Mouse (Mus musculus) sigmoid colon, adult 10 weeks (tissue): ENCODE results near the gene Isx. TPM values are rescaled to one million over a fixed set of nuclear protein-coding genes. Genes with fewer than 3 reads are reported as not detected.

Experiments
- polyA plus RNA-seq: library from polyadenylated mRNA; stranded (reverse); fragments of 350-450 nt; fragmentation: Illumina TruSeq; extraction: RNeasy Lipid Tissue Mini Kit (QIAGEN cat#74804); gene quantifications from one replicate; pipeline ENCODE4 v1.2.3, GENCODE M21; 2014; ENCODE audit warnings: low read depth, low replicate concordance

Gene Isx
- polyA plus RNA-seq = 12.1 TPM

DNA sequence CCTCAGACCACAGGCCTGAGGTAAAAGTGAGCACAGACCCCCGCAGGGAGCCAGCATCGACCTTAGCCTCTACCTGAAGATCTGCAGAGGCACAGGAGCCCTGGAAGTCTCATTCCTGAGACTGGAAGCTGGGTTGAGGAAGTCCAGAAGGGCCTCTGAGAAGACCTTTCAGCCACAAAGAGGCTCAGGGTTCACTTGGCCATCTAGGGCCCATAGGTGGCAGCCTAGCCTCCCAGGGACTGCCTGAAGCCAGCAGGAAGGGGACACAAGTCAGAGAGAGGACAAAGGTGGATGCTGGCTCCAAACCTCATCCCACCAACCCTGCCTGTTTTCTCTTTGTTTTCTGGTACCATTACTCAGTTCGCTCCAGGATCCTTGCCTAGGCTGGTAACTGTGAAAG, at the start of gene Isx:
Isx (plus strand) TSS at position 234 of the 400 bp plus-strand sequence.

Other genes starting within 250 kb of the Isx start
- gene Hmgxb4, start 120.2 kb downstream of the Isx start, polyA plus RNA-seq = 29.7 TPM
- 0.79 TPM for gene Tom1, start 160.5 kb downstream of the Isx start, polyA plus RNA-seq
- 1.3 TPM for gene Hmox1, start 220.4 kb downstream of the Isx start, polyA plus RNA-seq
- 2.2 TPM for gene Mcm5, start 236.4 kb downstream of the Isx start, polyA plus RNA-seq